Mouse (Mus musculus) MEL-GATA-1-ER (cell line): ENCODE data around the gene Ccdc124.

Experiments used
- DNase-seq: peaks from one replicate; pipeline ENCODE4 v3.0.0-alpha.2; 2012; ENCODE audit warnings: low read depth; ENCODE audit errors: extremely low read depth

The Ccdc124 gene

DNA sequence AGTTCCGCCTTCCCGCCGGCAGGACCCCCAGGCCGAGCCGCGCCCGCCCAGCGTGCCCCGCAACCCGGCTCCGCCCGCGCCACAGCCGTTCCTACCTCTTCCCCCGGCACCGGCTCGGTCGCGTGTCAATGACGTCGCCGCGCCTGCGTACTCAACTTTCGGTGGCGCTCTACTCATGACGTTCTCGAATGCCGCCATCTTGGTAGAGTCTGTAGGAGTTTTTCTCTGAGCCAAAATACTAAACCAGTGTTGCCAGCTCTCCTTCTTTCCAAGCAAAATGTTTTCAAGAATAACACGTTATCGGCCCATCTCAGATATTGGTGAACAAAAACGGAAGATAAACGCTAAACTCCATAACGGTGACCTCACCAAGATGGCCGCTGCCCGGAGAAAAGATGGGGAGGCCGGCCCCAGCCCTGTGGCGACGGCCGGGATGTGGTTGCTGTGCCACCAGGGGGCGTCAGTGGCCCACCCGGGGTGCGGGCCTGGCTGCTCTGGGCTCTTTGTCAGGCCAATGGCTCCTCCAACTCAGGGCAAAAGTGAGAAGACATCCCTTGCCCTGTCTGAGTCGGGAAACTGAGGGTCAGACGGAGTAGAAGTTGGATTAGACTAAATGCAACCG is at the start of gene Ccdc124:
Gene Ccdc124 (minus strand): TSS at position 572 of the 622 bp plus-strand sequence.
- DNase-seq = peak; percentile 74

DNA sequence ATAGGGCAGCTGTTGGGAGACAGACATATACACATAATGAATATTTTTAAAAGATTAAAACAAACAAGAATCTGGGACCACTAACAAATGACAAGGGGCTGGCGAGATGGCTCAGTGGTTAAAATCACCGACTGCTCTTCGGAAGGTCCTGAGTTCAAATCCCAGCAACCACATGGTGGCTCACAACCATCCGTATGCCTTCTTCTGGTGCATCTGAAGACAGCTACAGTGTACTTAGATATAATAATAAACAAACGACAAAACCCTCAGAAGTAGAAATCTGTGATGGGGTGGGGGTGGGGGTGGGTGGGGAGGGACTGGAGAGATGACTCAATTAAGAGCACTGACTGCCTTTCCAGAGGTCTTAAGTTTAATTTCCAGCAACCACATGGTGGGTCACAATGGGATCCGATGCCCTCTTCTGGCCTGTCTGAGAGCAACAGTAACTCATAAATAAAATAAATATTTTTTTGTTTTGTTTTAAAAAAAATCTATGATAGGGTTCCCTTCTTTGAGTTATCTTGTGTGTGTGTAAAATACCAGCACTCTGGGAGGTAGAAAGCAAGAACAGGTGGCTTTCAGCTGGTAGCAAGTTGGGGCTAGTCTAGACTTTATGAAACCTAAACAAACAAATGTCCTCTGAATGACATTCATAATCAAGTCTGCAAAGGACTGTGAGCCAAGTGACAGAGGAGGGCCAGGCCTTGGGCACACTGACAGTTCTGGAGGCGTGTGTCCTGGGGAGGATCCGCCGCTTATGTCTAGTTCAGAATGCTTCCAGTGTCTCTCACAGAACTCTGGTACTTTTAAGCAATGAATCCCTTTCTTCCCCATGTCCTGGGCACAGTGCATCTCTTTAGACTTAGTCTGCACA is 46.6 kb upstream of the Ccdc124 start:
- DNase-seq = no peak

- no peak for DNase-seq
Measured at GRCm38 (mm10) chr8:70914704-70915103, 41.0 kb upstream of the Ccdc124 start.

GRCm38 (mm10) chr8:70913523-70913922 is 39.8 kb upstream of the Ccdc124 start:
- DNase-seq = no peak

DNA sequence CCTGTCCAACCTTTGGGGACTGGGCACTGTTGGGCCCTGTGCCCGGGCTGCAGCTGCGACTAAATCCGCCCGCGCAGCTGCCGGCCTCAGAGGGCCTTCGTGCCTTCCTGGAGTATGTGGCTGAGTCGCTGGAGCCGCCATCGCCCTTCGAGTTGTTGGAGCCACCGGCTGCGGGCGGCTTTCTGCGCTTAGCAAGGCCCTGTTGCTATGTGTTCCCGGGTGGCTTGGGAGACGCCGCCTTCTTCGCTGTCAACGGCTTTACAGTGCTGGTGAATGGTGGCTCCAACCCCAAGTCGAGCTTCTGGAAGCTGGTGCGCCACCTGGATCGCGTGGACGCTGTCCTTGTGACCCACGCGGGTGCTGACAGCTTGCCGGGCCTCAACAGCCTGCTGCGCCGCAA is 39.2 kb upstream of the Ccdc124 start:
- DNase-seq = no peak

GRCm38 (mm10) chr8:70911596-70911995 is 37.9 kb upstream of the Ccdc124 start:
- DNase-seq = no peak

DNA sequence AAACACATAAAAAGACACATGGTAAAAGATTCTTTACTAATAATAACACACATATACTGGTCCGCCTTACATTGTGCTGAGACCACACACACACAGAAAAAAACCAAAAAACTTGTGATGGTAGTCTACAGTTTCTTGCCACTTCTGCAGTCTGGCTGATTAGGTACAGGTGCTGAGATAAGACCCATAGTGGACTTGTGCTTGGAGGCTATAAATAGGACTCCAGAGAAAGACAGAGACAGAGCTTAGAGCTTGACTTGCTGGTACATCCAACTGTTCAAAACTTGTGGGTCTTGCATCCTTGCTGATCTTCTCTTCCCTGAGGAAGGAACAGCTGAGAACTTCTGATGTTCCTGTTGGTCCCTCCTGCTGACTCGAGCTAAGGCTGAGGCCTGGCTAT is 33.8 kb upstream of the Ccdc124 start:
- no peak for DNase-seq

DNA sequence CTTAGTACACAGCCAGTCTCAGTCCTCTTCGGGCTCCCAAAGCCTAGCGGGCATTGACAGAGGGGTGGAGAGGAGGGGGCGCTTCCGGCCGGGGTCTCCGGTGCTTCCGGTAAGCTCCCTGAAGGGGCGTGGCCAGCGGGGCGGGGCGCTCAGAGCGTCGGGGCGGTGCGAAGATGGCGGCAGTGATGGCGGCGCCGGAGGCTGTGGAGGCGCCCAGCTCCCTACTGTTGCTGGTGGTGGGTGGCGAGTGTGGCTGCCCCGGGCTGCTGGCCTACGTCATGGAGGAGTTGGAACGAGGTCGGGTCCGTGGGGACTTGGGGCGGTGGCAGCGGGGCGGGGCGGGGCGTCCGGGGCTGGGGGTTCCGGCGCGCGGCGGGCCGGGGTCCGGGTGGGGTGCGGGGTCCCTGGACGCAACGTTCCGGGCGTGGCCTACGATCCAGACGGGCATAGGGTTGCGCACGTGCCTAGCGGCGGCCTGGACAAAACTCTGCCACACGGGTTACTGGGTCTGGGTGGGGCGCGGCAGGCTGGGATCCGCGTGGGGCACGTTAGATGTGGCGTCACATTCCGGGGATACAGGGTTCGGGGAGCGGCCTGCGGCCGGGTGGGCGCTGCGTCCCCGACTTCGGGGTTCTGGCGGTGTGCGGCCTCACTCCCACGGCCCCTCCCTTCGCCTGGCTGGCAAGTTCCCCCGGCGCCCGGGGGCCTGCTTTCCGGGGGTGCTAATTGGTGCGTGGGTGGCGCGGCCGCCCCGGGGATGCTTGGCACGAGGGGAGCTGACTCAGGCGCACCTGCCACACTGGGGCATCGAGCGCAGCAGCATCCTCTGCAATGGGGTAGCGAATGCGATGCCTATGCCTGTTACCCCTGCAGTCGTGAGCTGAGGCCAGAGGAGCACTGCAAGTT is 32.3 kb upstream of the Ccdc124 start, which contains the start of gene Map1s:
Gene Map1s (plus strand): TSS at position 102 of the 906 bp plus-strand sequence.
- no peak for DNase-seq

DNA sequence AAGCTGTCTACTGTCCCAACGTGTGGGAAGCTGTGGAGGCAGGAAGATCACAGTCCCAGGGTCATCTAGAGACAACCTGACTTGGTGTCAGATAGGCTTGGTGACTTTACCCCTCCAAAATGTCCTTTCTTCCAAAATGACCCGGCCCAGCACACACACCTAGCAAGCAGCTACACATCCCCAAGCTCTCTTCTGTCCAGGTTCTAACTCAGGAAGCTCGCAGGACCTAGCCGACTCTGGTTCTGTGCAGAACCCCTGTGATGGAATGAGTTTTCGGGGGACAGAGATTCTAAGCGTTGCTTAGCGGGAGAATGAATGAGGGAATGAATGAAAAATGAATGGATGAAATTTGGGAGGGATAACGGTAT is 31.7 kb upstream of the Ccdc124 start:
- no peak for DNase-seq

DNA sequence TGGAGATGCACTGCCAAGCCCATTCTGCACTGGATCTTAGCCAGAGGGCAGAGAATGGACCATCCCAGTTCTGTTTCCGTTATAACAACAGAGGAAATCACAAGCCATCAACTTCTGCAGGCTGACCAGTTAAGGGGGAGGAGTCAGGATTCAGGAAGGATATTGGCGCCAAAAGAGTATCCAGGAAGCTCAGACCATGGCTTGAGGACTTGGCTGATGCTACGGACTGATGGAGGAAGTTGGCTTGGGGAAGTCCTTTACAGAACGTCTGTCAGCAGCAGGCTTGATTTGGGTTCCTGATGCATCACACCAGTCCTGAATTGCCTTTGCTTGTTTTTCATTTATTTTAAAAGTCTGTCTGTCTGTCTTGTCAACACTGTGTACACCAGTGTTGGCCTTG is 30.8 kb upstream of the Ccdc124 start:
- peak; percentile 80 for DNase-seq

DNA sequence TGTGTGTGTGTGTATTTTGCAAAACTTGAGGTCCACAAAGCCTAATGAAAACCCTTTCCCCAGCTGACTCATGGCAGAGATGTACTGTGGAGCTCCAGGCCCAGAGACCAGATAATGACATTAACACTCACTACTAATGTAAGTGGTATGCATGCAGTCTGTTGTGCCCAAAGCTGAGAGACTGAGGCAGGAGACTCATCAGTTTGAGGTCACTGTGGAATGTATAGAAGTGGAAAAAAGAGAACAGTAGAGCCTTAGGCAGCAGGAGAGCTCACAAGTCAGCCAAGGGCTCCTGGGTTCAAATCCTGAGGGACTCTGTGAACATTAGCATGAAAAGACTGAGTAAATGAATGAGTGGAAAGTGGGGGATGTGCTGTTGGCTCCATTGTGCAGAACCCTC is 29.8 kb upstream of the Ccdc124 start:
- no peak for DNase-seq

DNA sequence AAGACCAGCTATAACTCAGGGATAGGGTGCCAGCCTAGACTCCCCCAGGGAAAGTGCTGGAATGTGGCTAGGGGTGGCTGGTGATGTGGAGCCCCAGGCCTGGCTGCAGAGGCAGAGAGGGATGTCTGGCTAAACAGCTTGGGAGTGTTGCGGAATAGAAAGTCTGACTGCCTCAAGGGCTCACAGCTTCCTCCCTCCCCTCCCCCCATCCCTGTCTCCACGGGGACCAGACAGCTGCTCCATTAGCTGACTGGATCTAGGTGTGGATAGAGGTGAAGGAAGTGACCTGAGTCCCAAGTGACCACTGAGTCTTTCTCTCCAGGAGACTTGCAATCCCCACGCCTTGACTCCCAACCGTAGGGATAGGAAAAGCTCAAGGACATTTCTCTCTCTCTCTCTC is 29.4 kb upstream of the Ccdc124 start:
- DNase-seq = no peak

DNA sequence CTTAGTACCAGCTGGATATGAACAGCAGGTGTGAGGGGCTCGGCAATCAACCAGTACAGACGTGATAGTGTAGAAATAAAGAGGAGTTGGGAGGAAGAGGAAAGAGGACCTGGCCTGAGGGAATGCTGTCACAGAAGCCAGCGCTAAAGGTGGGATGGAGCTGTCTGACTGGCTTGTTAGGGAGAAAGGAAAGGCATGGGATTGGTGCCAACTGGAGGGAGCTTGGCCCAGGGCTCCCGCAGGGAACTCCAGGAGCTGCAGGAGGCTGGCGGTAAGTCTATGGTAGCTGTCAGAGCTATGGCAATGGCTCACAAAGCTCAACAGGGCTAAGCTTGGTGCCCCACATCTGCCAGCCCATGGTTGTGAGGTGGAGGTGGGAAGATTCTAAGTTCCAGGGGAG is 28.5 kb upstream of the Ccdc124 start:
- no peak for DNase-seq

DNA sequence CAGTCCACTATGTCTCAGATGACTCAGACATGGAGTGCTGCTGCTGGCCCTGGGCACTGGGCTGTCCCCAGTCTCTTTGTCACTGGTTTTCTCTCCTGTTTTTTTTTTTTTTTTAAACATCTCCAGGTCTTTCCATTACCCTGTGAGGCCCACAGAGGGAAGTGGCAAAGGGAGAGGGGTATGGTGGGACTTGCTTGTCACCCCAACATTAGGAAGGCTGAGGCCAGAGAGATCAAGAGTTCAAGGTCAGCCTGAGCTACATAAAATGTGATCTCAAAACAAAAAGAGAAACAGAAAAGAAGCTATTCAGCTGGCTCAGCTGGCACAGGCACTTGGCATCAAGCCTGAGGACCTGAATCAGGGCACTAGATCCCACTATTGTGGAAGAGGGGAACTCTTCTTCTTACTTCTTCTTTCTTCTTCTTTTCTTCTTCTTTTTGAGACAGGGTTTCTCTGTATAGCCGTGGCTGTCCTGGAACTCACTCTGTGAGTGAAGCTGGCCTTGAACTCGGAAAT is 27.2 kb upstream of the Ccdc124 start:
- DNase-seq = no peak

DNA sequence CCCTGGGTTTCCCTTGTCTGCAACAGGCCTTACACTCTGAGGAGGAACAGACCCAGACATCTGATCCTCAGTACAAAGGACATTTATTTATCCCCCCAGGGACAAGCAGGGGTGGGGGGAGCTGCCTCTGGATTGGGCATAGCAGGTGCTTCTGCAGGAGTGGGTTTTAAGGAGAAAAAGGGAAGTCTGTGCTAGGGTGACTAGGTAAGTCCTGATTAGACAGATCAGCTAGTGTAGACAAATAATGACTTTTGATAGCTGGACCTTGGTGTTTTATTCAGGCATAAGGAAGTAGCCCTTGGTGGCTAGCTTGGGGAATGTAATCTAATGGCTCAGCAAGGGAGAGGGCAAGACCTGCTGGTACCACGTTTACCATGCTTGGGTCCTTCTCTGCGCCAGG is 25.5 kb upstream of the Ccdc124 start:
- peak; percentile 45 for DNase-seq

- no peak for DNase-seq
Measured at GRCm38 (mm10) chr8:70898661-70899198, 25.0 kb upstream of the Ccdc124 start.

- DNase-seq = peak; percentile 67
Measured at GRCm38 (mm10) chr8:70897681-70898413, 24.1 kb upstream of the Ccdc124 start.

DNA sequence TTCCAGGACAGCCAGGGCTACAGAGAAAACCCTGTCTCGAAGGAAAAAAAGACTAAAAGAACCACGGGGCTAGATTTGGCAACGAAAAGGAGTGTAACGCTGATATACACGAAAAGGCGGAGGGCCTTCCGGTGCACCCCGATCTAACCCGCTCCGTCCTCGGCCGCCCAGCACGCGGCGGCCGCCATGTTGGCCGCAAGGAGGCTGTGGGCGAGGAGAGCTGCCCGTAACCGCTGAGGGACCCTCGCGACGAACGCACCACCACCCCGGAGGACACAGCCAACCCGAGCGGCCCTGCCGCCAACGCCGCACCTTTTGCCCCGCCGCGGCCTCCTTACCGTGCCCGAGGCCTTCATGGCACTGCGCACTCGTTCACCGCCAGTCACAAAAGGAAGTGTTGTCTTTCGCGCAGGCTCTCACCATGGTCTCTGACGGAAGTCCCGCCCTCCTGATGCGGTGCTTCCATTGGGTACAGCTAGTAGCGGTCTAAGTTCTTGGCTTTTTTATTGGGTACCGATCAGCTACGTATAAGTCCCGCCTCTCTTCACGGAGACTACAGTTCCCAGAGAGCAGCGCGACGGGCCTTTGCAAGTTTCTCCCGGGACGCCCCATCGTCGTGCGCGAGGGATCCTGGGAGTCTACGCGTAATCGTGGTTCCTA is 23.4 kb upstream of the Ccdc124 start, which contains the start of gene Rpl18a:
Gene Rpl18a (minus strand): TSS at position 392 of the 660 bp plus-strand sequence.
- peak; percentile 98 for DNase-seq

GRCm38 (mm10) chr8:70896316-70897020 is 22.7 kb upstream of the Ccdc124 start:
- DNase-seq = no peak
